Mouse (Mus musculus) bone marrow macrophage, adult 2 months (primary cell): ENCODE measurements around the gene Lmln.

ENCODE experiments used
- CTCF ChIP-seq: IDR thresholded peaks from 2 replicates; pipeline ENCODE4 v1.5.1; 2012; ENCODE audit warnings: low read depth, mild to moderate bottlenecking, low read length, moderate library complexity
- POLR2A ChIP-seq: IDR thresholded peaks from 2 replicates; pipeline ENCODE4 v1.6.1; 2012; ENCODE audit warnings: mild to moderate bottlenecking, low read depth, low read length, borderline replicate concordance

DNA sequence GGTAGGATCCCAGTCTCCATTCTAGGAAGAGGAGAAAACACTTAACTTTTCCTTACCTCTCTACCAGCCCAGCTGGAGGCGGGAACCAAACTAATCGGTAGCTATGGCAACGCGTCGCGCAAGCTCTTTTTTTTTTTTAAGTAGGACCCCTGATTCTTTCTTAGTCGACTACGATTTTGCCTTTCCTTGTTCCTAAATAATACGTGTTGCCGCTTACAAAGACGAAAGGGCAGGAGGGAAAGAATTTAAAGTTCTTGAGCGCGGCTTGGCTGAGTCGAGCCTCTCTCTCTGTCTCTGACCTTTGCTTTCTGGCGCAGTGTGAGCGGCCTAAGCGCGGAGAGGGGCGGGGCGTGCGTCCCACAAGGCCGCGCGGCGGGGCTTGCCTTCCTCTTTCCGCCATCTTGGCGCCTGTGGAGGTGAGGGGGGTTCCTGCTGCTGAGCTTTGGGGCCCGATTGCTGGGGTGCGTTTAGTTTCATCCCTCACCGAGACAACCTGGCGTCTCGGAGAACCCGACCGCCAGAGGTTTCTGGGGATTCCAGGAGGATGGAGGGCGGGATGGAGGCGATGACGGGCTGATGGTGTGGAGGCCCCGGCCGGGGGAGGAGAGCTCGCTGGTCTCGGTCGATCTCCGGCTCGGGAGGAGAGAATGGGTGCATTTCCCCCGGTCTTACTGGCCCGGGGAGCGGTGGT is 6.1 kb upstream of the Lmln start, which contains the start of the genes Iqcg and Rpl35a:
- TF ChIP-seq POLR2A (no peak), CTCF (no peak)
